Mouse (Mus musculus) CH12.LX (cell line): ENCODE results near the gene Gm28539. TPM values are rescaled to one million over a fixed set of nuclear protein-coding genes. Genes with fewer than 3 reads are reported as not detected.

Source experiments
- DNase-seq: peaks from one replicate; pipeline ENCODE4 v3.0.0-alpha.2; 2013; ENCODE audit errors: extremely low read depth
- H3K27ac ChIP-seq: 2 replicates; pipeline ENCODE4 v1.5.1; 2012; ENCODE audit warnings: low read depth, mild to moderate bottlenecking, control low read depth, moderate library complexity; ENCODE audit not compliant: insufficient read depth
- H3K27me3 ChIP-seq: replicated peaks from 2 replicates; pipeline ENCODE3; 2012; ENCODE audit warnings: inconsistent platforms
- H3K36me3 ChIP-seq, 2 experiments: replicated peaks in 1 of 2; 2 replicates each; pipeline versions ENCODE3 to v1.6.1; 2012; ENCODE audit warnings: inconsistent platforms in 1 of 2, low read length in 1 of 2, mild to moderate bottlenecking in 1 of 2, mixed read lengths in 1 of 2, moderate library complexity in 1 of 2; ENCODE audit not compliant: control insufficient read depth in 1 of 2, insufficient read depth in 1 of 2
- H3K4me1 ChIP-seq, 2 experiments: 2 replicates each; pipeline ENCODE4 v1.6.1; 2012; ENCODE audit warnings: inconsistent platforms in 1 of 2, moderate library complexity in 1 of 2; ENCODE audit not compliant: insufficient read depth in 2 of 2, control insufficient read depth in 1 of 2
- H3K4me2 ChIP-seq: 2 replicates; pipeline ENCODE4 v1.6.1; 2012; ENCODE audit warnings: low read depth, mild to moderate bottlenecking, control low read depth; ENCODE audit not compliant: poor library complexity, insufficient read depth, severe bottlenecking
- H3K4me3 ChIP-seq, 3 experiments: fragments of 150-350 bp in 1 of 3; sonication (generic) in 1 of 3; replicated peaks in 1 of 3; 2 replicates each; pipeline versions ENCODE3 to v1.5.1; 2011 to 2012; ENCODE audit warnings: low read depth in 2 of 3, low read length in 2 of 3, mild to moderate bottlenecking in 2 of 3, moderate library complexity in 2 of 3, control low read depth in 1 of 3, improper control_type of control experiment in 1 of 3, inconsistent platforms in 1 of 3, mixed read lengths in 1 of 3; ENCODE audit not compliant: poor library complexity in 1 of 3
- H3K79me2 ChIP-seq: replicated peaks from 2 replicates; pipeline ENCODE4 v1.6.1; 2012; ENCODE audit warnings: mild to moderate bottlenecking, moderate library complexity; ENCODE audit not compliant: control insufficient read depth, poor library complexity, insufficient read depth, severe bottlenecking; ENCODE audit errors: extremely low read depth
- H3K9ac ChIP-seq: 2 replicates; pipeline ENCODE4 v1.6.1; 2012; ENCODE audit warnings: low read depth, mild to moderate bottlenecking, control low read depth, moderate library complexity; ENCODE audit not compliant: insufficient read depth
- H3K9me3 ChIP-seq: replicated peaks from 2 replicates; pipeline ENCODE3; 2012; ENCODE audit warnings: low read length, inconsistent platforms, mixed read lengths
- CHD1 ChIP-seq: IDR thresholded peaks from 2 replicates; pipeline ENCODE4 v1.6.1; 2012; ENCODE audit warnings: low read depth, low read length, improper control_type of control experiment, inconsistent platforms
- CHD2 ChIP-seq: IDR thresholded peaks from 2 replicates; pipeline ENCODE4 v1.6.1; 2011; ENCODE audit warnings: low read length, improper control_type of control experiment
- EP300 ChIP-seq: IDR thresholded peaks from 2 replicates; pipeline ENCODE4 v1.6.1; 2011; ENCODE audit warnings: low read length, improper control_type of control experiment
- GABPA ChIP-seq: IDR thresholded peaks from 2 replicates; pipeline ENCODE4 v1.6.1; 2012; ENCODE audit warnings: low read depth, low read length, improper control_type of control experiment, inconsistent platforms; ENCODE audit not compliant: insufficient replicate concordance
- HCFC1 ChIP-seq: IDR thresholded peaks from 2 replicates; pipeline ENCODE4 v1.6.1; 2012; ENCODE audit warnings: low read depth, mild to moderate bottlenecking, inconsistent platforms, low read length, improper control_type of control experiment
- IRF4 ChIP-seq: IDR thresholded peaks from 2 replicates; pipeline ENCODE4 v1.6.1; 2014; ENCODE audit warnings: low read depth, mild to moderate bottlenecking, inconsistent platforms, low read length, improper control_type of control experiment
- JUN ChIP-seq: IDR thresholded peaks from 2 replicates; pipeline ENCODE4 v1.6.1; 2011; ENCODE audit warnings: low read depth, mild to moderate bottlenecking, low read length, improper control_type of control experiment, moderate library complexity; ENCODE audit not compliant: insufficient read depth
- JUND ChIP-seq: conservative IDR thresholded peaks from 2 replicates; pipeline ENCODE4 v1.6.1; 2011; ENCODE audit warnings: low read depth, low read length, improper control_type of control experiment
- MAX ChIP-seq: IDR thresholded peaks from 2 replicates; pipeline ENCODE4 v1.6.1; 2011; ENCODE audit warnings: low read length, improper control_type of control experiment
- MEF2A ChIP-seq: IDR thresholded peaks from 2 replicates; pipeline ENCODE4 v1.6.1; 2014; ENCODE audit warnings: low read depth, mild to moderate bottlenecking, inconsistent platforms, low read length, improper control_type of control experiment, borderline replicate concordance
- MYC ChIP-seq: IDR thresholded peaks from 2 replicates; pipeline ENCODE4 v1.6.1; 2011; ENCODE audit warnings: low read depth, mild to moderate bottlenecking, improper control_type of control experiment, low read length
- PAX5 ChIP-seq: IDR thresholded peaks from 2 replicates; pipeline ENCODE4 v1.6.1; 2012; ENCODE audit warnings: low read length, inconsistent platforms, mixed read lengths
- POLR2A ChIP-seq: IDR thresholded peaks from 2 replicates; pipeline ENCODE4 v1.6.1; 2011; ENCODE audit warnings: low read depth, mild to moderate bottlenecking, improper control_type of control experiment, low read length
- POLR2AphosphoS2 ChIP-seq: IDR thresholded peaks from 2 replicates; pipeline ENCODE4 v1.6.1; 2011; ENCODE audit warnings: low read depth, low read length, improper control_type of control experiment
- RAD21 ChIP-seq: IDR thresholded peaks from 2 replicates; pipeline ENCODE4 v1.6.1; 2011; ENCODE audit warnings: low read depth, mild to moderate bottlenecking, low read length, improper control_type of control experiment, moderate library complexity
- RCOR1 ChIP-seq: conservative IDR thresholded peaks from 2 replicates; pipeline ENCODE4 v1.6.1; 2012; ENCODE audit warnings: low read depth, mild to moderate bottlenecking, inconsistent platforms, low read length, improper control_type of control experiment
- UBTF ChIP-seq: IDR thresholded peaks from 2 replicates; pipeline ENCODE4 v1.6.1; 2012; ENCODE audit warnings: low read depth, mild to moderate bottlenecking, inconsistent platforms, low read length, improper control_type of control experiment, moderate library complexity
- USF1 ChIP-seq: IDR thresholded peaks from 2 replicates; pipeline ENCODE4 v1.6.1; 2014; ENCODE audit warnings: low read depth, mild to moderate bottlenecking, inconsistent platforms, low read length, improper control_type of control experiment
- USF2 ChIP-seq: conservative IDR thresholded peaks from 2 replicates; pipeline ENCODE4 v1.6.1; 2011; ENCODE audit warnings: low read depth, low read length, improper control_type of control experiment
- ZMIZ1 ChIP-seq: IDR thresholded peaks from 2 replicates; pipeline ENCODE4 v1.6.1; 2012; ENCODE audit warnings: low read depth, mild to moderate bottlenecking, inconsistent platforms, low read length, improper control_type of control experiment
- dilution Hi-C: fragments of 300-500 bp; cut with MboI; formaldehyde crosslinking; loops from 2 replicates; pipeline ENCODE4 v1.14.3; 2020; ENCODE audit warnings: low sequenced_read_pairs; ENCODE audit not compliant: extremely low pct_unique_long_range_greater_than_20kb, extremely low pct_ligation_motif_present
- in situ Hi-C: fragments of 300-500 bp; cut with MboI; formaldehyde crosslinking; loops from 3 replicates; pipeline ENCODE4 v1.14.3; 2019; ENCODE audit warnings: low sequenced_read_pairs, low pct_ligation_motif_present, low pct_unique_long_range_greater_than_20kb, mixed read lengths
- polyA plus RNA-seq: library from polyadenylated mRNA; unstranded; fragments of >175 nt; gene quantifications from 2 replicates; pipeline ENCODE4 v1.2.1, GENCODE M21; 2012; ENCODE audit warnings: low read depth; ENCODE audit not compliant: insufficient read length
- total RNA-seq, 2 experiments: library from RNA; depleted of rRNA; stranded (reverse); fragments of 300-350 nt in 1 of 2; fragments of >200 nt in 1 of 2; gene quantifications; 2 replicates each; pipeline ENCODE4 v1.2.3; 2012 to 2014

Gm28539 gene
- total and polyA plus RNA-seq, 3 experiments = 3.9 to 12.2 TPM; not detected in 1

DNA sequence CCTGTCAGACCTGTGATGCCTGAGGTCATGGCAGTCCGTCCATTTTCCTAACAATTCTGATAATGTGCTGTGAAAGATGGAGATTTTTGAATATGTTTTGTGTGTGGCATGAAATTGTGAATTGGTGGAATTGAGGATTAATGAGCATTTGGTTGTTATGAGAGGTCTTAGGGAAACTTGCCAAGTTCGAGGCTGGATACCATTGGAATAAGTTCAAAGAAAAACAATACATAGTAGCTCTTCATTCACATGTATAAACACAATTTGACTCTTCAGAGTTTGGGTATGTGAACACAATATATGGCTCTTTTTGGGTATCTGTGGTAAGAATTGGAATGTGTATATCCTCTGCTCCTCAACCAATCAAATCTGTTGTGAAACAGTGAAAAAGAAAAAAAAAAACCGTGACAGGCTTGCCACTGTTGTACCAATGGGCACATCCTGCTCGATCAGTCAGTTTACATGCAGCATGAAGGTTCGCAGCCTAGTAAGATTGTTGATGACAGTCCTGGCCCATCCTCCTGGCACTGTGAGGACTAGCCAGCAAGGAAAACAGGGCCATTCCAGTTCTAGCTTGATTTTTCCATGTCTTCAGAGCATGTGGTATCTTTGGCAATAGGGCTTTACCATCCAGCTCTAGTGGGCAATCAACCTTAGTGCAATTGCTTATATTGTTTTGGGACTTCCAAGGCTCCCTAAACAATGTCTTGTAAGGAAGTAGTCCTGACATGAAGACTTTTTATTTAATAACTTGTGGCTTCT, 102.1 kb downstream of the Gm28539 start:
- Histone ChIP-seq H3K9me3 (no peaks in the 10 kb centered on the region), H3K4me3 (no peak overlapping the region), H3K4me1 (no peaks in the 10 kb centered on the region), H3K4me2 (no peak overlapping the region), H3K79me2 (no peaks in the 10 kb centered on the region), H3K27me3 (no peaks in the 10 kb centered on the region), H3K27ac (no peak overlapping the region), H3K36me3 (peaks cover 55 to 89% of the 10 kb centered on the region in 2 experiments), H3K9ac (no peak overlapping the region)
- no peak for TF ChIP-seq PAX5
- no peak for TF ChIP-seq USF1
- TF ChIP-seq IRF4 = no peak
- no peak for TF ChIP-seq CHD2
- no peak for TF ChIP-seq MYC
- no peak for TF ChIP-seq ZMIZ1
- no peak for TF ChIP-seq USF2
- TF ChIP-seq UBTF = no peak
- no peak for TF ChIP-seq RCOR1
- TF ChIP-seq JUND = no peak
- dilution Hi-C loops (no loop called here), in situ Hi-C loops (no loop called here)
- DNase-seq = no peak

DNA sequence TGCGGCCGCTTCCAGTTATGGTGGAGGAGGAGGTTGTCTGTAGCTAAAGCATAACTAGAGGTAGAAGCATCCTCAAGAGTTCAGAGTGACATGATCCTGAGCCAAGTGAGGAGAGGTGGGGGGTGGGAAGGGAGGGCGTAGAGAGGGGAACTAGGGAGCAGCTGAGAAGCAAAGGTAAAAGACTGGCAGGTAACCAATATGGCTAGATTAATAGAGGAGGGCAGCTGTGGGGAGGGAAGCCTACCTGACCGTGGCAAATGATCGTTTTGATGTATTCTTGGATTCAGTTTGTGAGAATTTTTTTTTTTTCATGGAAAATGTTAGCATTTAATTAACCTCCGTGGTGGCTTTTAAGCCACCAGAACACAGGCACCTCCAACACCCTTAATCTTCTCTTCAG, 107.5 kb downstream of the Gm28539 start:
- Histone ChIP-seq H3K4me3 (no peak overlapping the region), H3K79me2 (no peaks in the 10 kb centered on the region), H3K36me3 (peaks cover 49 to 89% of the 10 kb centered on the region in 2 experiments), H3K27me3 (no peaks in the 10 kb centered on the region), H3K27ac (no peak overlapping the region), H3K9me3 (no peaks in the 10 kb centered on the region), H3K4me1 (no peaks in the 10 kb centered on the region), H3K9ac (no peak overlapping the region), H3K4me2 (no peak overlapping the region)
- DNase-seq = no peak
- in situ Hi-C loops (no loop called here), dilution Hi-C loops (no loop called here)
- TF ChIP-seq POLR2AphosphoS2 (no peak), MAX (no peak), POLR2A (no peak), HCFC1 (no peak), JUN (no peak), MEF2A (no peak), RCOR1 (no peak), USF1 (no peak), CHD1 (no peak), EP300 (no peak), GABPA (no peak), RAD21 (no peak)
